Mouse (Mus musculus) MEL (cell line): ENCODE results near the gene Ppfibp2. TPM values are rescaled to one million over a fixed set of nuclear protein-coding genes. Genes with fewer than 3 reads are reported as not detected.

Experiments
- DNase-seq: peaks from one replicate; pipeline ENCODE4 v3.0.0; 2011; ENCODE audit warnings: low read depth, low spot score
- H3K27ac ChIP-seq: 2 replicates; pipeline ENCODE4 v1.5.1; 2012; ENCODE audit warnings: low read depth, mild to moderate bottlenecking, control low read depth, low read length, moderate library complexity; ENCODE audit not compliant: control insufficient read depth
- H3K27me3 ChIP-seq, 2 experiments: fragments of 150-350 bp in 1 of 2; sonication (generic) in 1 of 2; 2 replicates each; pipeline ENCODE4 v1.6.1; 2012; ENCODE audit warnings: low read length in 2 of 2, mild to moderate bottlenecking in 2 of 2, improper control_type of control experiment in 1 of 2, moderate library complexity in 1 of 2; ENCODE audit not compliant: insufficient read depth in 2 of 2, control insufficient read depth in 1 of 2
- H3K36me3 ChIP-seq, 2 experiments: 2 replicates each; pipeline ENCODE4 v1.6.1; 2012 to 2014; ENCODE audit warnings: low read length in 2 of 2, improper control_type of control experiment in 1 of 2, inconsistent platforms in 1 of 2, mild to moderate bottlenecking in 1 of 2; ENCODE audit not compliant: insufficient read depth in 2 of 2, control insufficient read depth in 1 of 2
- H3K4me1 ChIP-seq, 2 experiments: fragments of 150-350 bp in 1 of 2; sonication (generic) in 1 of 2; 2 replicates each; pipeline ENCODE4 v1.6.1; 2012; ENCODE audit warnings: low read length in 2 of 2, improper control_type of control experiment in 1 of 2, mild to moderate bottlenecking in 1 of 2; ENCODE audit not compliant: insufficient read depth in 2 of 2, control insufficient read depth in 1 of 2
- H3K4me3 ChIP-seq, 2 experiments: fragments of 150-350 bp in 1 of 2; sonication (generic) in 1 of 2; 2 replicates each; pipeline ENCODE4 v1.5.1; 2012; ENCODE audit warnings: low read depth in 2 of 2, low read length in 2 of 2, mild to moderate bottlenecking in 2 of 2, moderate library complexity in 2 of 2, control low read depth in 1 of 2, improper control_type of control experiment in 1 of 2; ENCODE audit not compliant: control insufficient read depth in 1 of 2, insufficient read depth in 1 of 2
- H3K79me2 ChIP-seq: 2 replicates; pipeline ENCODE4 v1.6.1; 2012; ENCODE audit warnings: mild to moderate bottlenecking, low read length, moderate library complexity; ENCODE audit not compliant: control insufficient read depth, poor library complexity, insufficient read depth
- H3K9ac ChIP-seq: 2 replicates; pipeline ENCODE4 v1.6.1; 2012; ENCODE audit warnings: low read depth, mild to moderate bottlenecking, control low read depth, low read length, moderate library complexity; ENCODE audit not compliant: control insufficient read depth, poor library complexity, severe bottlenecking
- H3K9me3 ChIP-seq: fragments of 150-350 bp; sonication (generic); replicated peaks from 2 replicates; pipeline ENCODE4 v1.6.1; 2012; ENCODE audit warnings: mild to moderate bottlenecking, low read length, improper control_type of control experiment, moderate library complexity; ENCODE audit not compliant: insufficient read depth
- CHD1 ChIP-seq: IDR thresholded peaks from 2 replicates; pipeline ENCODE4 v1.6.1; 2012; ENCODE audit warnings: low read depth, mild to moderate bottlenecking, inconsistent platforms, low read length, improper control_type of control experiment
- CTCF ChIP-seq, 3 experiments: IDR thresholded peaks in 2 of 3; conservative IDR thresholded peaks in 1 of 3; 2 replicates each; pipeline ENCODE4 v1.5.1; 2011 to 2012; ENCODE audit warnings: low read length in 3 of 3, low read depth in 2 of 3, mild to moderate bottlenecking in 2 of 3, improper control_type of control experiment in 1 of 3, inconsistent platforms in 1 of 3, mixed read lengths in 1 of 3, moderate library complexity in 1 of 3; ENCODE audit not compliant: control insufficient read depth in 1 of 3, insufficient read depth in 1 of 3, poor library complexity in 1 of 3, severe bottlenecking in 1 of 3
- E2F4 ChIP-seq: IDR thresholded peaks from 2 replicates; pipeline ENCODE4 v1.6.1; 2011; ENCODE audit warnings: low read depth, low read length, improper control_type of control experiment, borderline replicate concordance
- ELF1 ChIP-seq: IDR thresholded peaks from 2 replicates; pipeline ENCODE4 v1.6.1; 2014; ENCODE audit warnings: low read depth, mild to moderate bottlenecking, inconsistent platforms, low read length, improper control_type of control experiment, moderate library complexity
- GABPA ChIP-seq: IDR thresholded peaks from 2 replicates; pipeline ENCODE4 v1.6.1; 2012; ENCODE audit warnings: low read depth, mild to moderate bottlenecking, inconsistent platforms, low read length, improper control_type of control experiment, moderate library complexity
- GATA1 ChIP-seq: IDR thresholded peaks from 2 replicates; pipeline ENCODE4 v1.6.1; 2011; ENCODE audit warnings: low read depth, low read length, improper control_type of control experiment
- HCFC1 ChIP-seq: IDR thresholded peaks from 2 replicates; pipeline ENCODE4 v1.6.1; 2012; ENCODE audit warnings: low read depth, mild to moderate bottlenecking, inconsistent platforms, low read length, improper control_type of control experiment, moderate library complexity
- JUND ChIP-seq: IDR thresholded peaks from 2 replicates; pipeline ENCODE4 v1.6.1; 2011; ENCODE audit warnings: low read depth, mild to moderate bottlenecking, improper control_type of control experiment, low read length
- KAT2A ChIP-seq: conservative IDR thresholded peaks from 2 replicates; pipeline ENCODE4 v1.6.1; 2012; ENCODE audit warnings: low read depth, low read length, improper control_type of control experiment, inconsistent platforms
- MAFK ChIP-seq: IDR thresholded peaks from 2 replicates; pipeline ENCODE4 v1.6.1; 2011; ENCODE audit warnings: low read depth, mild to moderate bottlenecking, low read length, improper control_type of control experiment, borderline replicate concordance
- MYB ChIP-seq: IDR thresholded peaks from 2 replicates; pipeline ENCODE4 v1.6.1; 2011; ENCODE audit warnings: mild to moderate bottlenecking, low read depth, low read length, improper control_type of control experiment
- MYC ChIP-seq: IDR thresholded peaks from 2 replicates; pipeline ENCODE4 v1.6.1; 2011; ENCODE audit warnings: low read depth, mild to moderate bottlenecking, low read length, improper control_type of control experiment, moderate library complexity
- NELFE ChIP-seq: IDR thresholded peaks from 2 replicates; pipeline ENCODE4 v1.6.1; 2011; ENCODE audit warnings: low read depth, low read length, improper control_type of control experiment
- NRF1 ChIP-seq: IDR thresholded peaks from 2 replicates; pipeline ENCODE4 v1.6.1; 2014; ENCODE audit warnings: low read depth, mild to moderate bottlenecking, inconsistent platforms, low read length, improper control_type of control experiment, moderate library complexity; ENCODE audit not compliant: poor library complexity, insufficient read depth, severe bottlenecking
- POLR2A ChIP-seq, 2 experiments: IDR thresholded peaks; 2 replicates each; pipeline ENCODE4 v1.6.1; 2011 to 2012; ENCODE audit warnings: low read length in 2 of 2, mild to moderate bottlenecking in 2 of 2, control low read depth in 1 of 2, improper control_type of control experiment in 1 of 2, low read depth in 1 of 2, moderate library complexity in 1 of 2; ENCODE audit not compliant: control insufficient read depth in 1 of 2, insufficient read depth in 1 of 2, poor library complexity in 1 of 2
- RAD21 ChIP-seq: IDR thresholded peaks from 2 replicates; pipeline ENCODE4 v1.6.1; 2011; ENCODE audit warnings: mild to moderate bottlenecking, low read depth, low read length, improper control_type of control experiment
- RCOR1 ChIP-seq: IDR thresholded peaks from 2 replicates; pipeline ENCODE4 v1.6.1; 2012; ENCODE audit warnings: low read depth, mild to moderate bottlenecking, inconsistent platforms, low read length, improper control_type of control experiment
- TBP ChIP-seq: IDR thresholded peaks from 2 replicates; pipeline ENCODE4 v1.8.0; 2011; ENCODE audit warnings: low read depth, low read length, improper control_type of control experiment
- USF1 ChIP-seq: IDR thresholded peaks from 2 replicates; pipeline ENCODE4 v1.6.1; 2014; ENCODE audit warnings: low read depth, mild to moderate bottlenecking, inconsistent platforms, low read length, improper control_type of control experiment, moderate library complexity
- ZC3H11A ChIP-seq: IDR thresholded peaks from 2 replicates; pipeline ENCODE4 v1.6.1; 2012; ENCODE audit warnings: low read depth, mild to moderate bottlenecking, inconsistent platforms, low read length, improper control_type of control experiment
- ZMIZ1 ChIP-seq: IDR thresholded peaks from 2 replicates; pipeline ENCODE4 v1.6.1; 2012; ENCODE audit warnings: low read depth, mild to moderate bottlenecking, inconsistent platforms, low read length, improper control_type of control experiment, moderate library complexity
- ZNF384 ChIP-seq: IDR thresholded peaks from 2 replicates; pipeline ENCODE4 v1.6.1; 2012; ENCODE audit warnings: low read depth, mild to moderate bottlenecking, inconsistent platforms, low read length, improper control_type of control experiment
- polyA plus RNA-seq, 2 experiments: library from polyadenylated mRNA; stranded (reverse) in 1 of 2; unstranded in 1 of 2; fragments of >175 nt in 1 of 2; fragments of >200 nt in 1 of 2; gene quantifications; 2 replicates each; pipeline versions ENCODE4 v1.2.1 to v1.2.4; 2012; ENCODE audit warnings: low replicate concordance in 2 of 2, low read depth in 1 of 2; ENCODE audit not compliant: insufficient read length in 2 of 2, insufficient read depth in 1 of 2, missing spikeins in 1 of 2
- total RNA-seq: library from RNA; depleted of rRNA; stranded (reverse); fragments of 300-350 nt; gene quantifications from 2 replicates; pipeline ENCODE4 v1.2.3, GENCODE M21; 2012

Gene Ppfibp2
- total and polyA plus RNA-seq, 3 experiments, result not detected

DNA sequence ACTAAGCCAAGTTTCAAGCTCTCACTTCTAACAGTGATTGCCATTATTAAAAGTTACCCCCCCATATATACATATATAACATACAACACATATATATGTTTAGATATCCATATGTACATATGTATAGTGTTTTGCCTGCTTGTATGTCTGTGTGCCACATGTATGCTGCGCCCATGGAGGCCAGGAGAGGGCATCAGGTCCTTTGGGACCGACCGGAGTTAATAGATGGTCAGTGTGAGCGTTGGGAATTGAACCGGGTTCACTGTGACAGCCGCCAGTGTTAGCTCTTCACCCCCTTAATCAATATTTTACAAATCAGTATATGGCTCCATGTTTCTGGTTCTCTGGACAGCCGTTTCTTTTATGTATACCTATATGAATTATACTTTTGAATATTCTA is 55.0 kb downstream of the Ppfibp2 start:
- Histone ChIP-seq H3K9me3 (no peaks in the 10 kb centered on the region), H3K27ac (no peak overlapping the region), H3K9ac (no peak overlapping the region), H3K27me3 (no peaks in the 10 kb centered on the region), H3K36me3 (no peaks in the 10 kb centered on the region), H3K4me3 (no peak overlapping the region), H3K4me1 (no peaks in the 10 kb centered on the region), H3K79me2 (no peaks in the 10 kb centered on the region)
- TF ChIP-seq JUND (no peak), MYB (no peak), RCOR1 (no peak), USF1 (no peak), HCFC1 (no peak), ZC3H11A (no peak), GATA1 (no peak), POLR2A (IDR thresholded peaks at IDR 0.05; ENCODE audit: control insufficient read depth in 1 of 2, insufficient read depth in 1 of 2, low read depth in 1 of 2, low read length in 2 of 2, poor library complexity in 1 of 2) (no peak), ELF1 (no peak), ZNF384 (no peak), MYC (no peak), KAT2A (no peak), MAFK (no peak), NELFE (no peak), ZMIZ1 (no peak)
- no peak for DNase-seq

DNA sequence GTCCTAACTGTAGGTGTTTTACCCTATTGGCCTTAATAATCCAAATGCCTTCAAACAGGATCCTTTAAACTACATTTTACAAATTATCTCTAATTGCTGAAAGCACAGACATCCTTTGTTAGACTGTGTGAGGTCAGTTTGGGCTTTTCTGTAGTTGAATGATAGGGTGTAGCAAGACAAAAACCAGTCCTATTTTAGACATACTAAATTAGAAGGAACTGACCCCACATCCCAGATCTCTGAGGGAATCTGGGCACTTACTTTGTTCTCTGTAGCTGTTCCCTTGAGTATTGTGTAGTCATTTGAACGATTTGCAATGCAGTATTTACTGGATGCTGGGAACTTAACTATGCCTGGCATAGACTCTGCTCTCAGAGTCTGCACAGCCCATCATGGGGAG is 56.8 kb downstream of the Ppfibp2 start:
- Histone ChIP-seq H3K27me3 (no peaks in the 10 kb centered on the region), H3K27ac (no peak overlapping the region), H3K4me1 (no peaks in the 10 kb centered on the region), H3K9me3 (no peaks in the 10 kb centered on the region), H3K9ac (no peak overlapping the region), H3K36me3 (no peaks in the 10 kb centered on the region), H3K4me3 (no peak overlapping the region), H3K79me2 (no peaks in the 10 kb centered on the region)
- no peak for DNase-seq
- TF ChIP-seq RAD21 (no peak), CTCF (IDR thresholded peaks at IDR 0.05 in 2 of 3, conservative IDR thresholded peaks at IDR 0.05 in 1 of 3; ENCODE audit: control insufficient read depth in 1 of 3, insufficient read depth in 1 of 3, low read depth in 2 of 3, low read length in 3 of 3, poor library complexity in 1 of 3, severe bottlenecking in 1 of 3) (no peak), CHD1 (no peak), GABPA (no peak), TBP (no peak), E2F4 (no peak), NRF1 (no peak)
